Mouse (Mus musculus): Measurements from ENCODE around the gene Tspan17. TPM values are rescaled to one million over a fixed set of nuclear protein-coding genes. Genes with fewer than 3 reads are reported as not detected.
"Not testable (repeated sequence)": the region's sequence is repeated elsewhere in the genome, so short reads cannot be mapped to it uniquely, and the experiment has no call there.

Gene Tspan17
- polyA plus RNA-seq, 1 experiment from 2014 or later, result 9.5 TPM

- Histone ChIP-seq H3K9me3 (no peaks in the 10 kb centered on the region; the same call in 1 of the 2 replicates), H3K27me3 (ENCODE audit: poor library complexity, severe bottlenecking) (no peaks in the 10 kb centered on the region), H3K27ac (no peak overlapping the region), H3K4me3 (no peak overlapping the region), H3K4me1 (no peaks in the 10 kb centered on the region), H3K36me3 (replicated peaks) (no peaks in the 10 kb centered on the region)
- no peak for DNase-seq (ENCODE audit: extremely low spot score, low spot score)
- 85% methylated on average over 3 of the region's 3 CpGs for WGBS
These were observed 8.6 kb upstream of the Tspan17 start for GRCm38 (mm10) chr13:54780592-54780991.

GRCm38 (mm10) chr13:54781086-54781485 lies 8.1 kb upstream of the Tspan17 start:
- H3K27me3 ChIP-seq (ENCODE audit: poor library complexity, severe bottlenecking), result no peaks in the 10 kb centered on the region
- no peaks in the 10 kb centered on the region for H3K4me1 ChIP-seq
- no peak overlapping the region for H3K27ac ChIP-seq
- H3K4me3 ChIP-seq, result no peak overlapping the region
- H3K36me3 ChIP-seq (replicated peaks), result no peaks in the 10 kb centered on the region
- H3K9me3 ChIP-seq, result no peaks in the 10 kb centered on the region; the same call in 1 of the 2 replicates
- DNase-seq (ENCODE audit: extremely low spot score, low spot score), result no peak
- 83% methylated on average over 3 of the region's 3 CpGs for WGBS

GRCm38 (mm10) chr13:54783235-54783634 lies 5.9 kb upstream of the Tspan17 start:
- Histone ChIP-seq H3K9me3 (no peaks in the 10 kb centered on the region), H3K27me3 (ENCODE audit: poor library complexity, severe bottlenecking) (peaks cover 18% of the 10 kb centered on the region; the same call in 1 of the 2 replicates), H3K27ac (no peak overlapping the region), H3K36me3 (replicated peaks) (no peaks in the 10 kb centered on the region), H3K4me3 (no peak overlapping the region), H3K4me1 (no peaks in the 10 kb centered on the region)
- WGBS, result 48% methylated on average over 2 of the region's 2 CpGs
- no peak for DNase-seq (ENCODE audit: extremely low spot score, low spot score)

- WGBS, result 87% methylated on average over 4 of the region's 4 CpGs
- DNase-seq (ENCODE audit: extremely low spot score, low spot score), result no peak
- Histone ChIP-seq H3K27me3 (ENCODE audit: poor library complexity, severe bottlenecking) (peaks cover 22% of the 10 kb centered on the region; the same call in 1 of the 2 replicates), H3K4me1 (peaks cover 4% of the 10 kb centered on the region), H3K4me3 (no peak within 1 kb of the TSS), H3K9me3 (no peaks in the 10 kb centered on the region), H3K36me3 (replicated peaks) (no peaks in the 10 kb centered on the region), H3K27ac (no peak within 1 kb of the TSS)
These were observed 5.5 kb upstream of the Tspan17 start, which contains the start of gene Eif4e1b for GRCm38 (mm10) chr13:54783698-54784097. Gene Eif4e1b, plus strand, starts transcription at chr13:54783998.

GRCm38 (mm10) chr13:54787591-54787990 lies 1.6 kb upstream of the Tspan17 start:
- not testable (repeated sequence) for H3K9me3 ChIP-seq; H3K36me3 ChIP-seq (replicated peaks); H3K4me3 ChIP-seq; DNase-seq (ENCODE audit: extremely low spot score, low spot score); H3K27ac ChIP-seq
- Histone ChIP-seq H3K27me3 (ENCODE audit: poor library complexity, severe bottlenecking) (peaks cover 54% of the 10 kb centered on the region), H3K4me1 (peaks cover 27% of the 10 kb centered on the region)
- WGBS, result 92% methylated on average over 2 of the region's 2 CpGs

GRCm38 (mm10) chr13:54789561-54790397 lies 602 bp downstream of the Tspan17 start:
- H3K36me3 ChIP-seq (replicated peaks), result no peaks in the 10 kb centered on the region
- 1% methylated on average over 38 of the region's 38 CpGs for WGBS
- H3K4me1 ChIP-seq, result peaks cover 34% of the 10 kb centered on the region
- no peaks in the 10 kb centered on the region for H3K9me3 ChIP-seq
- H3K27me3 ChIP-seq (ENCODE audit: poor library complexity, severe bottlenecking), result peaks cover 76% of the 10 kb centered on the region
- peak; percentile 46 for DNase-seq (ENCODE audit: extremely low spot score, low spot score)
- H3K4me3 ChIP-seq, result peak overlapping the region; percentile 67
- peak overlapping the region; percentile 76 for H3K27ac ChIP-seq

- DNase-seq (ENCODE audit: extremely low spot score, low spot score), result no peak
- H3K27me3 ChIP-seq (ENCODE audit: poor library complexity, severe bottlenecking), result peaks cover 88% of the 10 kb centered on the region
- 19% methylated on average over 21 of the region's 21 CpGs for WGBS
These were observed 3.4 kb downstream of the Tspan17 start for GRCm38 (mm10) chr13:54792259-54793230.

GRCm38 (mm10) chr13:54794002-54794577 lies 4.9 kb downstream of the Tspan17 start:
- Histone ChIP-seq H3K27me3 (ENCODE audit: poor library complexity, severe bottlenecking) (peaks cover 91% of the 10 kb centered on the region), H3K4me3 (no peak overlapping the region)
- WGBS, result 83% methylated on average over 16 of the region's 16 CpGs

More at GRCm38 (mm10) chr13:54792259-54793230, 3.4 kb downstream of the Tspan17 start:
- Histone ChIP-seq H3K9me3 (no peaks in the 10 kb centered on the region), H3K4me3 (no peak overlapping the region), H3K4me1 (peaks cover 34% of the 10 kb centered on the region), H3K36me3 (replicated peaks) (no peaks in the 10 kb centered on the region), H3K27ac (no peak overlapping the region)

GRCm38 (mm10) chr13:54794843-54795242 lies 5.7 kb downstream of the Tspan17 start:
- DNase-seq (ENCODE audit: extremely low spot score, low spot score), result no peak
- Histone ChIP-seq H3K4me1 (peaks cover 18% of the 10 kb centered on the region), H3K9me3 (no peaks in the 10 kb centered on the region), H3K36me3 (replicated peaks) (no peaks in the 10 kb centered on the region), H3K27ac (no peak overlapping the region), H3K27me3 (ENCODE audit: poor library complexity, severe bottlenecking) (peaks cover 89% of the 10 kb centered on the region), H3K4me3 (no peak overlapping the region)
- 55% methylated on average over 5 of the region's 5 CpGs for WGBS

More at GRCm38 (mm10) chr13:54794002-54794577, 4.9 kb downstream of the Tspan17 start:
- Histone ChIP-seq H3K36me3 (replicated peaks) (no peaks in the 10 kb centered on the region), H3K4me1 (peaks cover 26% of the 10 kb centered on the region), H3K27ac (no peak overlapping the region), H3K9me3 (no peaks in the 10 kb centered on the region)
- DNase-seq (ENCODE audit: extremely low spot score, low spot score), result no peak

- H3K27ac ChIP-seq, result no peak overlapping the region
- 37% methylated on average over 4 of the region's 4 CpGs for WGBS
- no peaks in the 10 kb centered on the region for H3K9me3 ChIP-seq
- peaks cover 74% of the 10 kb centered on the region for H3K27me3 ChIP-seq (ENCODE audit: poor library complexity, severe bottlenecking)
- peak; percentile 60 for DNase-seq (ENCODE audit: extremely low spot score, low spot score)
- H3K4me1 ChIP-seq, result peaks cover 9% of the 10 kb centered on the region
- no peak overlapping the region for H3K4me3 ChIP-seq
- no peaks in the 10 kb centered on the region for H3K36me3 ChIP-seq (replicated peaks)
These were observed 8.2 kb downstream of the Tspan17 start for GRCm38 (mm10) chr13:54797356-54797755.

GRCm38 (mm10) chr13:54797861-54798643 lies 8.9 kb downstream of the Tspan17 start:
- Histone ChIP-seq H3K36me3 (replicated peaks) (no peaks in the 10 kb centered on the region), H3K4me3 (no peak overlapping the region), H3K9me3 (no peaks in the 10 kb centered on the region), H3K27ac (no peak overlapping the region), H3K27me3 (ENCODE audit: poor library complexity, severe bottlenecking) (peaks cover 69% of the 10 kb centered on the region), H3K4me1 (0 out of 2 replicates have a peak, but pooled peaks cover 3% of the 10 kb centered on the region)
- 83% methylated on average over 16 of the region's 16 CpGs for WGBS
- DNase-seq (ENCODE audit: extremely low spot score, low spot score), result no peak
